Mouse (Mus musculus) lung, adult 18-20 months (tissue): ENCODE data around the gene Pik3c2b.
A peak's percentile ranks its signal among the peaks of the same experiment; 100 is the strongest.
"Not testable (repeated sequence)": the region's sequence is repeated elsewhere in the genome, so short reads cannot be mapped to it uniquely, and the experiment has no call there.

Experiments used
- DNase-seq, 2 experiments: peaks; one replicate each; pipeline ENCODE4 v3.0.0; 2022; ENCODE audit warnings: mixed read lengths in 2 of 2

Gene Pik3c2b

DNA sequence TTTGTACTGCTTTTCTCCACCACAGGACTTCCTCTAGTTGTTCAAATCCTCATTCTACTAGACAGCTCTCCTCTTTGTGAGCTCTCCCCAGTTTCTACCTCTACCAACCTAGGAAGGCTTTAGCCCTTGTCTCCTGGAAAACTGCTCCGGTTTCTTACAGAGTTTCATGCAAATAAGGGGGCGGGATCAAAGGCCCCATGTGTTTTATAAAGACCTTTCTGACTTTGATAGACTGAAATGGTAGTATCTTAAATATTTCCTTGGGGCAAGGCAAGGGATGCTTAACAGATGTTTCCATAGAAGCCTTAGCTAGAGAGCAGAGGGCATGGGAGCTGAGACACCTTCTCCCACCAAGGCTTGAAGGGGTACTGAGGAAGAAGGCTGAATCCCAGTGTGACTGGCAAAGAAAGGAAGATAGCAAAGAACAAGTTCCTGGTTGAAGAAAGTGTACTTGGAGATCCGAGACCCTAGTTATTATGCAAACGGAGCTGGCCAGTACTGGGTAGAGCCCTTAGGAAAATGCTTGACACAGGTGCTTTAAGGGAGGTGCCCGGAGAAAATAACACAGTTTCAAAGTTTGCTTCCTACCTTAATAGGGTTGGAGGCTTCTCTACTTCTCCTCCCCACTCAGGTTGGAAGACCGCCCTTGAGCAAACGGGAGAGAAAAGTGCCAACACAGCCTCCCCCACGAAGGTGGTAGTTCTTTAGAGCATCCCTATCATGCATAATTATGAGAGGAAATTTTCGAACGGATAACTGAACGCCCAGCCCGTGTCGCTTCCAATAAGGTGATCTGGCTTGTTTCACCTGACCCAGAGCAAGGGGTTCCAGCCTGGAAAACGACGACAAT, at the start of gene Pik3c2b:
Pik3c2b (plus strand) TSS at position 657 of the 850 bp plus-strand sequence.
- no peak for DNase-seq

DNA sequence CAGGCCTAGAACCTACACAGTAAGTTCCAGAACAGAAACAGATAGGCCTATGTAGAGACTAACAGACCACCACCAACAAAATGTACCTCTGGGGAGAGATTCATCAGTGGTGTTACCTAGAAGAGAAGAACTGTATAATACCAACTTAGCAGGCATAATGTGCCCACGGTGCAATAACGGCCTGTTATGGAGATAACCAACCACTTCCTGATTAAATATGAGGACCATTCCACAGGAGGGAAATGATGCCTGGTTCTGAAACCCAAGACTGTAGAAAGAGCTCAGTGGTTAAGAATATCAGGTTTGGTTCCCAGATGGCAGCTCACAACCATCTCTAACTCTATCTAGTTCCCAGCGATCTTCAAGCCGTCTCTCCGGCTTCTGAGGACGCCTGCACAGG, 45.1 kb upstream of the Pik3c2b start:
- no peak for DNase-seq

- no peak for DNase-seq
Measured at GRCm38 (mm10) chr1:133006571-133006970, 38.9 kb upstream of the Pik3c2b start.

- peak in 1 of 2 experiments; percentile 8 for DNase-seq
Measured at GRCm38 (mm10) chr1:133011955-133012841, 33.3 kb upstream of the Pik3c2b start.

DNA sequence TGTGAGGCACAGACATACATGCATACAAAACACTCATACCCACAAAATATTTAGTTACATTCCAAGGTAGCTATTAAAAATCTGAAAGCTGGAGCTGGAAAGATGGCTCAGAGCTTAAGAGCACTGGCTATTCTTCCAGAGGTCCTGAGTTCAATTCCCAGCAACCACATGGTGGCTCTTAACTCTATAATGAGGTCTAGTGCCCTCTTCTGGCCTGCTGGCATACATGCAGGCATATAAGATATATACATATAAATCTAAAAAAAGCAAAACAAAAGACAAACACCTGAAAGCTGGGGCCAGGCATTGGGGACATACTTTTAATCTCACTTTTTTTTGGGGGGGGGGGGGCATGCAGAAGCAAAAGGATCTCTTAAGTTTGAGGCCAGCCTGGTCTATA, 32.1 kb upstream of the Pik3c2b start:
- no peak for DNase-seq

DNA sequence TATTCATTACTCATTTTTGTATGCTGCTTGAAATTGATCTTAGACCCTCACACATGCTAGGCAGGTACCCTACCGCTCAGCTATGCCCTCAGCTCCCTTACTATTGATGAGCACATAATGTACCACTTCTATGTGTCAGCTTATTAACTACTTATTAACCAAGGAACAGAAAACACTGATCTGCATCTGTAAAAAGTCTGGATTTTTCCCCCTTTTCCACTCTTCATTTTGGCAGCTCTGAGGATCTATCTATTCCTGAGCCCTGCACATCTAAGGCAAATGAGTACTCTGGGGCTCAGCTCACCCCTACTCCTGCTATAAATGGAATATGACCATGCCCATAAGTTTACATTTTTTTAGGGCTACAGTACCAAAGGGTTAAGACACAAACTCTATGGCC, 31.3 kb upstream of the Pik3c2b start:
- DNase-seq = no peak

- DNase-seq = no peak
Measured at GRCm38 (mm10) chr1:133016775-133017428, 28.6 kb upstream of the Pik3c2b start.

DNA sequence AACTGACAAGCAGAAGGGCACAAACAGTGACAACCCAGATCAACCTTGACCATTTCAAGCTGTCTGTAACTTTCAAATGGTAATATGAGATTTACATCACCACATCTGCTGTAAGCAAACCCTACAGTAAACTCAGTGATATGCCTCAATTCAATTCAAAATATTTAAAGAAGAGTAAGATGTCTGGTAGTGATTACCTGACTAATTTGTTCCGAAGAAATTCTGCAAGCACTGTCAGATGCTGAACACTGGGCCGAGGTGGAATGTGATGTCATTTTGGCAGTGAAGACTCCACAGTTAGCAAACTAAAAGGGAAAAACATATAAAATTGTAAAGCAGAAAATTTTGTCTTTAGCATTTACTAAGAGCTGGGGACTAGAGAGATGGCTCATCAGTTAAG, 26.9 kb upstream of the Pik3c2b start:
- no peak for DNase-seq

DNA sequence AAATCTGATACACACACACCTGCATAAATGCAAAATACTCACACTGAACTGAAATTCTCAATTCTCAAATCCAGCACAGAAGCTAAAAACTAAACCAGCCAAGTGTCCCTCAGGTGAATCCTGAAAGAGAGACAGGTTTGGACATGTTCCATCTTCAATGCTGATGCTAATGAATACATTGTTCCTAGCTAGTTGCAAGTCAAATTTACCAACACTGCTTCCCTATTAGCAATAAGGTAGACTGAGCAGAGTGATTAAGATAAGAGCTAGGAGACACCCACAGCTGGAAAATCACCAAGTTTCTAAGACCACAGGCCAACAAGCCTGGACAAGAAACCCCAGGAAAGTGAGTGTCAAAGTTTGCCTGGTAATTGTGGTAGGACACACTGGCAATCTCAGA, 26.2 kb upstream of the Pik3c2b start:
- no peak for DNase-seq

DNA sequence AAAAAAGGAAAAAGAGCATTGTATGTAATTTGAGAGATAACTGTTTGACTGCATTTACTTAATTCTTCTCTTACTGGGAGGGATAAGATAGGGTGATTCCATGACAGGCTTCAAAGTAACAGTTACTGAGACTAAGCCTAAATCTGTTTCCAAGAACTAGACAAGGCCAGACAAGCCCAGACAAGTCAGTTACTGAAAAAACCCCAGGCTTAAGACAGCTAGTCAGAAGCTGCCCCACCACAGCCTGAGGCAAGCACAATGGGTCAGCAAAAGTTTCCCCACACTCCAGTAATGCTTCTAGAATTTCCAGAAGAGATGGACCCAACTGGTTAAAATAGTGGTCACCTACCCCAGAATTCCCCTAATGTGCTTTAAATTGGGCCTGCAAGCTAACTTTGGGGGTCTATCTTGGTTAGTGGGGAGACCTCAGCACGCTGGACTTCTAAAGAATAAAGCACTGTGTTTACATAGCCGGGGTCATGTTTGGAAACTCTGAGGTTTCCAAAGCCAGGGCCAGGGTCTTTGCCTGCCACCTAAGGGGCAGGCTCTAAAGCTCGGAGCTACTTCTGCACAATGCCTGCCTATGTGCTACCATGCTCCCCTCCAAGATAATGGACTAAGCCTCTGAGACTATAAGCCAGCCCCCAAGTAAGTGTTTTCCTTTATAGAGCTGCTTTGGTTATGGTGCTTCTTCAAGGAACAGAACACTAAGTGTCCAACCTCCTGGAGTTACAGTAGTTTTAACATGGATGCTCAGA, 25.2 kb upstream of the Pik3c2b start:
- DNase-seq = no peak

DNA sequence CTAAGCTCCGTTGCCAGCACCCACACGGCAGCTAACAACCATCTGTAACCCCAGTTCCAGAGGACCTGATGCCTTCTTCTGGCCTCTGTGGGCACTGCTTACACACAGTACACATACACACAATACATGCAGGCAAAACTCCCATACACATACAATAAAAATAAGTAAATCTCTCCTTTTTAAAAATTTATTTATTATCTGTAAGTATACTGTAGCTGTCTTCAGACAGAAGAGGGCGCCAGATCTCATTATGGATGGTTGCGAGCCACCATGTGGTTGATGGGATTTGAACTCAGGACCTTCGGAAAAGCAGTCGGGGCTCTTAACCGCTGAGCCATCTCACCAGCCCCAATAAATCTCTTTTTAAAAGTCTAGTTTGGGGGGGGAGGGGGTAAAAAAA, 24.1 kb upstream of the Pik3c2b start:
- DNase-seq = no peak

GRCm38 (mm10) chr1:133021971-133022370, 23.5 kb upstream of the Pik3c2b start:
- DNase-seq = not testable (repeated sequence)

GRCm38 (mm10) chr1:133023723-133024122, 21.7 kb upstream of the Pik3c2b start:
- DNase-seq = not testable (repeated sequence)

DNA sequence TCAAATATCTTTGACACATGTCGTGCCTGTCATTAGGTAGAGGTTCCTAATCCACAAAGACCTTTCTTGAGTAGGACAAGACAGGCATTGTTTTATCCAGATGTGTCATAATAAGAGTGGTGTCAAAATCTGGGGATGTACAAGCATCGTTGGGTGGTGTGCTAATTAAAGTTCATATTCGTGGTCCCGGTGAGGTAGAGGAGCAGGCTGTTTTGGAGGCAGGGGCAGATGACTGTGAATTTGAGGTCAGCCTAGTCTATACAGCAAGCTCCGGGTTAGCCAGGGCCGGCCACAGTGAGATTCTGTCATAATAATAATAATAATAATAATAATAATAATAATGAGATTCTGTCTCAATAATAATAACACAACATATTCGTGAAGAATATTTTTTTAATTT, 21.0 kb upstream of the Pik3c2b start:
- no peak for DNase-seq

DNA sequence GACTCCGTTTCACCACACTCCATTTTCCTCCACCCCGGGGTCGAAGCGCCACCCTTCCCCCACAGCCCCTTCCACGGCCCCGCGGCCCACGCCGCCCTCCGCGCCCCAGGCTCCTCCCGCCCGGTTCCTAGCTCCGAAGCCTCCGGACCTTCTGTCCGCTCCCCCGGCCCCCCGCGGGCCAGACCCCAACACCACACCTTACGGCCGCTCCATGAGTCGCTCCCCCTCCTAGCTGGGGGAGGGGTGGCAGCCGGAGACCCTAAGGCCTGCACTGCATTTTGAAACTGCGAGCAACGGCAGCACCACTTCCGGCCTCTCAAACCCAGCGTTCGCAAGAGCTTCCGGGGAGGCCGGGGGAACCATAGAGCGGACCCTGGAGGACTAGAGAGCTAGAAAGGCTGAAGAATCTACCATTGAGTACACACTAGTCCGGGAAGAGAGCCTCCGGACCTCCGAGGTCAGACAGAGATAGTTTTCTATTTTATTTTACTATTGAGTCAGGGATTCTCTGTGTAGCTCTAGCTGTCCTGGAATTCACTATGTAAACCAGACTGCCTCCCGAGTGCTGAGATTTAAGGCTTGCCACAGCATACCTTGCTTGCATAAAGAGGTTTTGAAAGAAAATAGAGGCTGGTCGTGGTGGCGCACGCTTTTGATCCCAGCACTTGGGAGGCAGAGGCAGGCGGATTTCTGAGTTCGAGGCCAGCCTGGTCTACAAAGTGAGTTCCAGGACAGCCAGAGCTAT, 20.2 kb upstream of the Pik3c2b start:
- peak; percentile 89 to 91 for DNase-seq

- peak in 1 of 2 experiments; percentile 11 for DNase-seq
Measured at GRCm38 (mm10) chr1:133025796-133026190, 19.7 kb upstream of the Pik3c2b start.

GRCm38 (mm10) chr1:133027126-133027525, 18.3 kb upstream of the Pik3c2b start:
- no peak for DNase-seq

- no peak for DNase-seq
Measured at GRCm38 (mm10) chr1:133027980-133028379, 17.5 kb upstream of the Pik3c2b start.

DNA sequence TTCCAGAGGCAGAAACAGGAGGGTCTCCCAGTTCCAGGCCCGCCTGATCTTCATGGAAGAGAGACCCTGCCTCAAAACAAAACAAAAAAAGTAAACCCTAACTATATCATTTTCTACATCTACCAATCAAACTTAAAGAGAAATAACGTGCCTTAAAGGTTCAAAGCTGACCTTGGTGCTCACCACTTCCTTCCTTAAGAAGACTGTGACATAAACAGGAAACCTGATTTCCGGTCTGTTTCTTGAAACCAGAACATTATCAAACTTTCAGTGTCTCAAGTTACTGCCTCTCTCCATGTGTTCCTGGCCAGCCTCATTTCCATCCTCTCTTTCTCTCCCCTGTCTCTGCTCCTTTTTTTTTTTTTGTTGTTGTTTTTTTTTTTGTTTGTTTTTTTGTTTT, 15.7 kb upstream of the Pik3c2b start:
- DNase-seq = no peak

DNA sequence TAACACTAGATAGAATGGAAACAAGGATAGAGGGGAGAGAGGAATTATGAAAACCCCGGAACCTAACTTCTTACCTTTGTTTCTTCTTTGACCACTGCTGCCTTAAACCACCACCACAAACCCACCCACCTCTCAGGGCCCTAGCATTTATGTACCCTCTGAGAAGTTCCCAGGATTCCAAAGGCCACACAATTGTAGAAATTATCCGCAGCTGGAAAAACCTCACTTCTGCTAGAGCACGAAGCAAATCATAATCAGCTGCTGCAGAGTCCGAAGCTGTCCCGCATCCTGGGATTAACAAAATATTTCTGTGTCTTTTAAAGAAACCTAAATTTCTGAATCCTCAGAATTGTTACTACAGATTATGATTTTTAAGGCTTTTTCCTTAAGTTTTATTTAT, 15.0 kb upstream of the Pik3c2b start, which contains the start of gene Mdm4:
Mdm4 (minus strand) TSS at position 101 of the 400 bp plus-strand sequence.
- no peak for DNase-seq

- no peak for DNase-seq
Measured at GRCm38 (mm10) chr1:133032981-133033315, 12.5 kb upstream of the Pik3c2b start.
